Mouse (Mus musculus) cortical plate, adult 2 months (tissue): Measurements from ENCODE around the gene Acad10. TPM values are rescaled to one million over a fixed set of nuclear protein-coding genes. Genes with fewer than 3 reads are reported as not detected.

Experiments
- H3K27ac ChIP-seq: fragments of 200-500 bp; 2 replicates; pipeline ENCODE4 v1.5.1; 2012; ENCODE audit warnings: low read length, control low read depth, inconsistent platforms; ENCODE audit not compliant: insufficient read depth
- H3K4me1 ChIP-seq: fragments of 200-500 bp; 2 replicates; pipeline ENCODE4 v1.6.1; 2011; ENCODE audit warnings: low read length; ENCODE audit not compliant: control insufficient read depth, insufficient read depth
- H3K4me3 ChIP-seq: fragments of 200-500 bp; 2 replicates; pipeline ENCODE4 v1.5.1; 2011; ENCODE audit warnings: mild to moderate bottlenecking, low read length, control low read depth; ENCODE audit not compliant: insufficient read depth
- CTCF ChIP-seq: fragments of 200-500 bp; IDR thresholded peaks from 2 replicates; pipeline ENCODE4 v1.5.1; 2011; ENCODE audit warnings: mild to moderate bottlenecking, control low read depth, low read length; ENCODE audit not compliant: insufficient read depth; ENCODE audit errors: extremely low read depth
- POLR2A ChIP-seq: fragments of 200-500 bp; IDR thresholded peaks from 2 replicates; pipeline ENCODE4 v1.6.1; 2011; ENCODE audit warnings: mild to moderate bottlenecking, low read length, control low read depth; ENCODE audit not compliant: insufficient read depth; ENCODE audit errors: extremely low read depth
- polyA plus RNA-seq: library from polyadenylated mRNA; depleted of rRNA; stranded (reverse); fragments of >200 nt; gene quantifications from 2 replicates; pipeline ENCODE4 v1.2.3, GENCODE M21; 2012

Gene Acad10
- polyA plus RNA-seq, 1 experiment, result 4.6 TPM

DNA sequence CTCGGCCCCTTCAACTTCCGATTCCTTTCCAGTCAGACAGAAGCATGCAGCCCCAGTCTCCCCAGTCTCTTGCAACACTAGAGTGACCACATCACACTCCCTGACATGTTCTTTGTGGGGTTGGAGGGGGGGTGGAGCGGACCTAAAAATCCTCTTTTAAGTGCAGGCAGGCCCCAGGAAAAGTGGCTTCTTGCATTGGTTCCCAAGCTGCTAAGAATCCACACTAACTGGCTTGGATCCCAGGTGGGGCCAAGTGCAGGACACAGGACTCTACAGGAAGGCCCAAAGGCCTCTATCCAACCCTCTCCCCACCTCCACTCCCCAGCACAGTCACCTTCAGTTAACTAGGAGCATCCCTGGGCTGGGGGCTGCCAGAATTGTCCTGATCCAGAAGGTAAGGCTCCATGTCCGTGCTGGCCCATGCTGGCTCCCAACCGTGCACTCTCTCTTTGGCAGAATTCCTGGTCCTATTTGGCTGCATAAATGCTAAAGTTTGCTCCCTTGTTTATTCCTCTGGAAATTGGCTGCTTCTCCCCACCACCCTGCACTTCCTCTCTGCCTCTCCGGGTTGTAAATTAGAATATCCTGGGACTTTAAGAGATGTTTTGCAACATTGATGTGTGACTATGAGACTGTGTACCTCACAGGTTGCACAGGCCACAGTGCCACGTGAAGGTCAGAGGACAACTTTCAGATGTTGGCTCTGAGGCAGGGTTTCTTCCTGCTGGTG, 30.3 kb upstream of the Acad10 start:
- Histone ChIP-seq H3K27ac (no peak overlapping the region; the same call in 1 of the 2 replicates), H3K4me3 (no peak overlapping the region), H3K4me1 (no peaks in the 10 kb centered on the region)
- TF ChIP-seq CTCF (no peak), POLR2A (no peak)

GRCm38 (mm10) chr5:121686113-121686898, 26.0 kb upstream of the Acad10 start:
- H3K4me3 ChIP-seq, result no peak overlapping the region
- no peaks in the 10 kb centered on the region for H3K4me1 ChIP-seq
- H3K27ac ChIP-seq, result no peak overlapping the region
- no peak for TF ChIP-seq CTCF
- no peak for TF ChIP-seq POLR2A

- no peak for TF ChIP-seq POLR2A
- no peak overlapping the region for H3K4me3 ChIP-seq
- H3K27ac ChIP-seq, result no peak overlapping the region
- H3K4me1 ChIP-seq, result no peaks in the 10 kb centered on the region
Observed at GRCm38 (mm10) chr5:121685495-121685894, 25.2 kb upstream of the Acad10 start.

GRCm38 (mm10) chr5:121682250-121682649, 21.9 kb upstream of the Acad10 start:
- no peak for TF ChIP-seq POLR2A
- no peak for TF ChIP-seq CTCF
- Histone ChIP-seq H3K4me3 (no peak overlapping the region), H3K4me1 (no peaks in the 10 kb centered on the region), H3K27ac (no peak overlapping the region)

DNA sequence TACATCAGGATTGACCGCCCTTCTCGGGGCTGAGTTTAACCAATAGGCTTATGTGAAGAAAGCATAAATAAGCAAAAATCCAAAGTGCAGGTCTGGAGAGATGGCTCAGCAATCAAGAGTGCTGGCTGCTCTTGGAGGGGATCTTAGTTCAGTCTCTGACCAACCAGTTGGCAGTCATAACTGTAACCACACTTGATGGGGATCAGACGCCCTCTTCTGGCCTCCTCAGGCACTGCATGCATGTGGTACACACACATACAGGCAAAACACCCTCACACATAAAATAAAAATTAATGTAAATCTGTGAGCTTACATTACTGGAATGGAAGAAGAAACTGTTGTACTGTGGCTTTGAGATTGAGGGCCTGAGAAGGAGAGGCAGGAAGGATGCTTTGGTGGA, 10.1 kb upstream of the Acad10 start:
- TF ChIP-seq CTCF (peak; percentile 39), POLR2A (no peak)
- H3K4me3 ChIP-seq, result no peak overlapping the region
- no peaks in the 10 kb centered on the region; the same call in 1 of the 2 replicates for H3K4me1 ChIP-seq
- no peak overlapping the region for H3K27ac ChIP-seq

GRCm38 (mm10) chr5:121668411-121668810, 8.1 kb upstream of the Acad10 start:
- H3K4me3 ChIP-seq, result no peak overlapping the region
- TF ChIP-seq POLR2A (no peak), CTCF (no peak)

DNA sequence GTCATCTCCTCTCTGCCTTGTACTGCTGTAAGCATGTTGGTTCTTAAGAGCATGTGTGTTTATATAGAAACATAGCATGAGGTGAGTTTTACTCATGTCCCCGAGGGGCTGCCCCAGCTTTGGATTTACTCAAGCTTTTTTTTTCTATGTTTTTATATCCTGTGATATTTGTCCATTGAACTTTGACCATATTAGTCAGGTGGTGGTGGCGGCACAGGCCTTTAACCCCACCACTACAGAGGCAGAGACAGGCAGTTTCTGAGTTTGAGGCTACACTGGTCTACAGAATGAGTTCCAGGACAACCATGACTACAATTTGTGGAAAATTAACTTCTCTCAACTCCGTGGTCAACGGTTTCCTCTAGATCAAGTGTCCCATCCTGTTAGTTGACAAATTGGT, 6.8 kb upstream of the Acad10 start:
- Histone ChIP-seq H3K4me3 (no peak overlapping the region), H3K27ac (no peak overlapping the region), H3K4me1 (no peaks in the 10 kb centered on the region; the same call in 1 of the 2 replicates)
- no peak for TF ChIP-seq CTCF
- no peak for TF ChIP-seq POLR2A

More at GRCm38 (mm10) chr5:121668411-121668810, 8.1 kb upstream of the Acad10 start:
- no peak overlapping the region for H3K27ac ChIP-seq
- no peaks in the 10 kb centered on the region; the same call in 1 of the 2 replicates for H3K4me1 ChIP-seq

DNA sequence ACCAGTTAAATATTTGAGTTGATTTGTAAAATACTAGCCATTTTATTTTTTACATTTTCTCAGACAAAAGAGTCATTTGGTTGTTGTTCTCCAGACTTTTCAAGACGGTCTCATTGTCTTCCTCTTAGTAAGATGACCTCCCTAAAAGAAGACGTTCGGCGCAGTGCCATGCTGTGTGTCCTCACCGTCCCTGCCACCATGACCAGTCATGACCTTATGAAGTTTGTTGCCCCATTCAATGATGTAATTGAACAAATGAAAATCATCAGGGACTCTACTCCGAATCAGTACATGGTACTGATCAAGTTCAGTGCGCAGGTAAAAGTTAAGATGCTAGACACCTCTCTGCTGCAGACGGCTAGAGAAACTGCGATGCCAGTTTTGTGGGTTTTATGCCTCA, 4.7 kb upstream of the Acad10 start:
- no peak overlapping the region for H3K27ac ChIP-seq
- TF ChIP-seq POLR2A (no peak), CTCF (no peak)
- H3K4me3 ChIP-seq, result no peak overlapping the region
- peaks cover 5% of the 10 kb centered on the region for H3K4me1 ChIP-seq

GRCm38 (mm10) chr5:121664078-121664477, 3.8 kb upstream of the Acad10 start:
- H3K4me1 ChIP-seq, result peaks cover 6% of the 10 kb centered on the region
- TF ChIP-seq CTCF (no peak), POLR2A (no peak)
- H3K4me3 ChIP-seq, result no peak overlapping the region
- H3K27ac ChIP-seq, result no peak overlapping the region

DNA sequence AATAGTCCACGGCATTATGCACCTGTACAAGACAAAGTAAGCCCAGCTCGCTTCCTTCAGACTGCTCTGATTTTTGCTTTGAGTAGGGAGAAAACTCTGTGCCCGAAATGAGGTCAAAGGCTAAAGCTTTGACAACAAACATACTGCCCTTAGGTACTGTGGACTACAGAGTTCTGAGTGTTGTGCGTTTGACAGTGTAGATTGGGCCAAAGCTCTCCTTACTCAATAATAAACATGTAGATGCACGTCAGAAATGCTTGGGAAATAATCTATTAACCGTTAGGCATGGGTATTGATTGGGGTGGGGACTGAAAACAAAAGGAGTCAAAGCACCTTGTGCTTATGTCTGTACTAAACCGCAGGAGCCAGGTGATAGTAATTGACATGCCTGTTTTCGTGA, 3.1 kb upstream of the Acad10 start:
- TF ChIP-seq CTCF (no peak), POLR2A (no peak)
- H3K27ac ChIP-seq, result no peak overlapping the region
- H3K4me1 ChIP-seq, result peaks cover 6% of the 10 kb centered on the region
- no peak overlapping the region for H3K4me3 ChIP-seq
